Mouse (Mus musculus) lung, postnatal 14 days (tissue): ENCODE measurements around the gene Cfdp1.

Source experiments
- DNase-seq: peaks from one replicate; pipeline ENCODE4 v3.0.0; 2021

The Cfdp1 gene

DNA sequence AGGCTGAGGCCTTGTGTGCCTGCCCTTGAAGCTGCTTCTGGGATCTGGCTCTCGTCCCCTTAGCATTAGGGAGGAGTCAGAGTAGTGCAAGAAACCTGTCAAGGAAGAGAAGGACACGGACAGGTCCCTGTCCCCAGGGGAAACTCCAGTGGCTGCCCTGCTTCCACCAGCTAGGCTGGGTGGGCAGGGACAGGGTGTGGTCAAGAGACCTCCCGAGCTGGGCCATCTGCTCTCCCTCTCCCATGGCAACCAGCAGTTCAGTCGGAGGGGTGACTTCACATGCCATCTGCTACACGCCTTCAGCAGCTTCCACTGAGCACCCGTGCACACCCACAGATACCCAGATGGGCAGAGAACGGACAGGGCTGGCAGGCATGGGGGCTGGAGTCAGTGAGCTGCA, 117.8 kb downstream of the Cfdp1 start:
- no peak for DNase-seq

DNA sequence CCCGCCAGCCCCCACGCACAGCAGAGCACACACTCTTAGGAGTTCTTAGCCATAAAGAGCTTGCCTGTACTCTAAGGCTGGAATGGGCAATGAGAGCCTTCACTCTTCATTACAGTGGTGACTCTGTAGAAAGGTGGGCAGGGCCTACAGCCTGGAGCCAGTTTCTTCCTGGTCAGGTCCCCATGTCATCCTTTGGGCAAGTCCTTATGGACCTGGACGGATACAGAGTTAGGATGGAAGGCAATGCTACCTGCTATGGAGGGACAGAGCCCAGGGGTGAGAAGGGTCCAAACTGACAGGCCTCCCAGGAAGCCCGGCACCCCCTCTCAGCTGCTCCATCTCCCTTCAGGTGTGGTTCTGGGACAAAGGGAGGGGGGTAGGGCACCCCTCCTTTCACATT, 118.3 kb downstream of the Cfdp1 start:
- no peak for DNase-seq

GRCm38 (mm10) chr8:111735335-111735761, 118.7 kb downstream of the Cfdp1 start:
- DNase-seq: no peak

GRCm38 (mm10) chr8:111734244-111734960, 119.7 kb downstream of the Cfdp1 start:
- no peak for DNase-seq

GRCm38 (mm10) chr8:111733581-111734243, 120.4 kb downstream of the Cfdp1 start:
- no peak for DNase-seq

DNA sequence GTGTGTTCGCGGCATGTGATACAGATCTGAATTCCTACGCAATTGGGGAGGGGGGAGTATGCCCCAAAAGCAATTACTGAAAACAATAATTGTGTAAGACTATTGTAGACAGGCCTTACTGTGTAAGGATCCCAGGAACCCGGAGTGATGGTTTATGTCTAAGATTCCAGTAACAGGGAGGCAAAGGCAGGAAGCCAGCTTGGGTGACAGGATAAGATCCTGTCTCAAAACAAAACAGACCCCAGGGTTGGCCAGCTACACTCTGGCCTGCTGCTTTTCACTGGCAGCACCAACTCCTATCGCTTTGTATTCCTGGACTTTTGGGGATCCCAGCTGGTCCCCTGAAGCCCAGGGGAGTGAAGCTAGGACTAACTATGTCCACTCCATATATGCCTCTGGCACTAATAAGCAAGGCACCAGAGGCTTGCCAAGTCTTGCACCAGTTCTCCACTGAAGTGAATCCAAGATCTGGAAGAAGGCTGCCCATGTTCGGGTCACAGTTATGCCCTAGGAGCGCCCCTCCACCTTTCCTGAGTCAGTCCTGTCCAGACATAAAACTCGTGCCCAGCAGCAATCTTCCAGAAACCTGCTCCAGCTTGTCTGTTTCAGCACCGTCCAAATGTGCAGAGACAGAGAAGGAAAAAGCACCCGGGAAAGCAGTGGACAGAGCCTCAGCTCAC, 121.5 kb downstream of the Cfdp1 start:
- no peak for DNase-seq

DNA sequence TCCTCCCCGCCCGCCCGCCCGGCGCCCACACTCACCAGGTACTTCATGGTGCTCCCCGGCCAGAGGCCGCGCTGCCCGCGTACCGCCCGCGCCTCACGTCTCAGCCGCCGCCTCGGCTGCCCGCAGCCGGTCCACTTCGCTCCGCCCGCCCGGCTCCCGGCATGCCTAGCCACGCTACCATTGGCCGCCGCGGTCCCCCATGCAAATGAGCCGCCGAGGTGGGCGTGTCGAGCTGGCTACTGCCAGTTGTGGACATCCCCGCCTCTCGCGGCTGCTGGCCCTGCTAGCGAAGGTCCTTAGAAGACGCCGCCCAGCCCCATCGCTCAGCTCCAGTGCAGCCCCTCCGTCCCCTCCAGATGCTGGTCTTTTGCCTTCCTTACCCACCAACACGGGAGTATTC, 122.1 kb downstream of the Cfdp1 start:
- DNase-seq: peak; percentile 98

- no peak for DNase-seq
These were observed 122.7 kb downstream of the Cfdp1 start for GRCm38 (mm10) chr8:111731231-111731977.

DNA sequence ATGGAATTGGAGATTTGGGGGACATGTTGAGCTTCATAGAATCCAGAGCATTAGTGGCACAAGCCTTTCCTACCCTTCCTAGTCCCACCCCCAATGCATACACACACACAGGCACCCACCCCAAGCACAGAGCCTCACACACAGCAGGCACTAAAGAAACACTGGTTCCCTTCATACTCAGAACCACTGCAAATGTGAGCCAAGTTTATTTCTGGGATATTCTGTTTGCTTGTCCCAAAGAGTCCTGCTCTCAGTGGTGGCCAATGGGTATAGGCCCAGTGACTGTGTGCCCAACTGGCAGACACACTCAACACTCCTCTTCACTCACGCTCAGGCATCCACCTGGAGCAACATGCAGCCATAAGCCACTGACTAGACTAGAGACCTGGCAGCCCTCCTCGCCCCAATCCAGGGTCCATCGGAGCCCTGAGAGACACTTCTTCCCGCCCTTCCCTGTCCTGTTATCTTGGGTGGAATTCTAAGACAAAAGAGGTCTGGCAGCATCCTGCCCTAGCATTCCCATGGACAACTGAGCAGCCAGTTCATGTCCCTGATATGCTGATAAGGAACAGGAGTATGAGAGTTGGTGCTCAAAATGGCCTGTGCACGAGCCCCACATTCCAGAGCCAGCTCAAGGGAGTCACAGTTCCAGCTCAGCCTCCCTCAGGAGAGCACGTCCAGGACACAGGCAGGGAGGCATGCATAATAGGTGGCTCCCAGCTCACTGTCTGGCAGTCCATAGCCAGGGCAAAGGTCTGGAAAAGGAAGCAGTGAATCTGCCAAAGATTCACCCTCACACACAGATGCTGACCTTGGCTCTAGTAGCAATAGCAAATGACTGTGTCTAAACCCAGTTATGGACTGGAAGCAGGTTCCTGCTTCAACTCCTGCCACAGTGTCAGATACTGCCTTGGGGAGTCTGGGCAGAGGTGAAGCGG, 124.6 kb downstream of the Cfdp1 start:
- no peak for DNase-seq

GRCm38 (mm10) chr8:111728481-111728880, 125.6 kb downstream of the Cfdp1 start:
- DNase-seq: no peak

DNA sequence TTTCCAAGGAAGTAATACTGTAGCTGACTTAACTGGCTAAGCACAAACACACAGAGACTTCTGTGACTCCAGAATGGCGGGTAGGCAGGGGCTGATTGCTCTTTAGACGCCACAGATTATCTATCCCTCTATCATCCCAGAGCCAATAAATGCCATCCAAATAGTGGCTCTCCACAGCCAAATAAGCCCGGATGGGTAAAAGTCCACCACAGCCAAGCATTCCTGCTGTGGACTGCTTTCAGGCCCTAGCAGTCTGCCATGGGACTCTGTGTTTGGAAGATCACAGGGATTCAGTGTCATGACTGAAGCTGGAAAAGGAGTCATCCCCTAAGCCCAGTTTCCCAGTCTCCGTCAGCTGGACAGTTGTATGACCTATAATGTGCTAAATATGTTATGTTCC, 126.5 kb downstream of the Cfdp1 start:
- no peak for DNase-seq

DNA sequence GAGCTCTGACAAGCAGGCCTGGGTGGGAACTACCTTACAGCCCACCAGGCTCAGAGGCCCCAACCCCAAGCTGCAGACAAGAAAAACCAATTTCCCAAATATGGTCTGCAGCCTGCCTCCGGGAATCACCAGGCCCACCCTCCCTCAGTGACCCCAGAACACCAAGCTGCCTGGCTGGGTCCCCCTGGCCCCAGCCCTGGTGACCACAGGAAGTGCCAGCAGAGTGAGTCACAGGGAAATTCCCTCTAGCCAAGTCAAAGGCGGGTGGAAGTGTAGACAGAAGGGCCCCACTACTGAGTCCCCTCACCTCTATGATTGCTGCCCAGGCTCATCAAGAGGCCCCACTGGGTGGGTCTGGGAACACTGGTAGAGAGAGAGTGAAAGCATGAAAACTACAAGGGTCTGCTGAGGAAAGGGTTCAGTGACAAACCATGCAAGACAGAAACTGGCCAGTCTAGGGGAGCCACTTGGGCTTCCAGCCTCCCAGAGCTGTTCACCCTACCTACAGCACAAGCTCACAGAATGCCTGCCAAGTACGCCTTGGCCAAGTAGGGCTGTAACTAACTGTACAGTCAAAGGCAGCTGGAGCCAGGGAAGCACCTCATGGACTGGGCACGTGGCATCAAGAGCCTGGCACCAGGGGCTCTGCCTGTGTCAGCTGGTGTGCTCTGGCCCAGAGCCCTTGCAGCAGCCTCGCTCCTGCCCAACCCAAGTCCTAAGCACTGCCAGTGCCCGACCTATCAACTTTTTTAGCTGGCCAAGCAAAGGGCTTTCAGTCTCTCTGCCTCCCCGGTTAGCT, 127.8 kb downstream of the Cfdp1 start:
- peak; percentile 66 for DNase-seq

GRCm38 (mm10) chr8:111725341-111725740, 128.8 kb downstream of the Cfdp1 start:
- no peak for DNase-seq

DNA sequence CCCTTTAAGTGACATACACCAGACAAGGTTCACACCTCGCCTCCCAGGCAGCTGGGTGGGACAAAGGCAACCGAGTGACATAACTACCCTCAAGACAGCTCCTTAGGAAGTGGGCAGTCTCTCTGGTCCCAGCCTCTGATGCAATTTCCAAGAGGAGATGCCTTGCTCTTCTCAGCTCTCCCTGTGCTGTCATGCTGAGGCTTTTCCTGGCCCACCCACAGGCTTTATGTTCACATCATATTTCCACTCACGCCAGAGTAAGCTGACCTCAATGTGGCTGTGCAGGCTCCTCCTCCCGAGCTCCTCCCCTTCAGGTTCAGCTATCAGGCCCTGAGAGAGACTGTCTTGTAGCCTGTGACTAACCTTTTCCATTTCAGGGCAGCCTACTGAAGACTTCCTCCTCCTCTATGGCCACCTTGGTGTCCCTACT, 134.0 kb downstream of the Cfdp1 start:
- DNase-seq: no peak

DNA sequence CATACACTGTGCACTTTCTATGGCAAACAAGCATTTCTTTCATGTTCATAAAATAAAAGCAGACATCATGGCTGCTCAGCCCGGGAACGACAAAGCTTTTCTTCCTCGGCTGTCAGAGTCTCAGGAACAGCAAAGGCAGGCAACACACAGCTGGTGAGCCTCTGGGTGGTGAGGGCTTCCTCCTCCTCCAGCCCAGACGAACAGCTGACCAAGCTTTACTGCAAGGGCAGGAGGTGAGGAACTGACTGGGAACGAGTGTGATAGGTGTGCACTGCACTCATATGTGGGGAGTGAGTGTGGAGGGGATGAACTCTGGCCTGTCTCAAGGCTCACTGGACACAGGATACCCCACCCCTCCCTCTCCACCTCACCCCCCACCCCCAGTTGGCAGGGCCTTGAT, 135.2 kb downstream of the Cfdp1 start:
- DNase-seq: no peak
